Mouse (Mus musculus) testis, adult 2 months (tissue): ENCODE measurements around the gene Vps18.

ENCODE experiments used
- CTCF ChIP-seq: fragments of 200-500 bp; IDR thresholded peaks from 2 replicates; pipeline ENCODE4 v1.5.1; 2012; ENCODE audit warnings: low read depth, mild to moderate bottlenecking, inconsistent platforms, low read length, moderate library complexity; ENCODE audit not compliant: control insufficient read depth, insufficient read depth, insufficient replicate concordance
- POLR2A ChIP-seq: fragments of 200-500 bp; IDR thresholded peaks from 2 replicates; pipeline ENCODE4 v1.6.1; 2012; ENCODE audit warnings: low read depth, mild to moderate bottlenecking, inconsistent platforms, low read length, moderate library complexity; ENCODE audit not compliant: control insufficient read depth

GRCm38 (mm10) chr2:119263813-119264212 is 24.7 kb upstream of the Vps18 start:
- TF ChIP-seq POLR2A (no peak), CTCF (no peak)
